Mouse (Mus musculus) heart, postnatal 0 days (tissue): ENCODE results near the gene Dcakd. TPM values are rescaled to one million over a fixed set of nuclear protein-coding genes. Genes with fewer than 3 reads are reported as not detected.

Source experiments
- ATAC-seq: fragments of 200-750 bp; cut with Nextera tagmentation; 2 replicates; pipeline ENCODE4 v1.8.0; 2017; ENCODE audit warnings: low read depth, moderate number of reproducible peaks, moderate library complexity; ENCODE audit not compliant: insufficient read depth
- DNase-seq: peaks from one replicate; pipeline ENCODE4 v3.0.0-alpha.2; 2016; ENCODE audit warnings: low spot score
- H3K27ac ChIP-seq: fragments of 300-500 bp; sonication (generic); 2 replicates; pipeline ENCODE4 v1.5.1; 2014; ENCODE audit warnings: low read depth, mild to moderate bottlenecking
- H3K27me3 ChIP-seq: fragments of 300-500 bp; sonication (generic); 2 replicates; pipeline ENCODE4 v1.6.1; 2014; ENCODE audit warnings: low read length, mixed read lengths; ENCODE audit not compliant: control insufficient read depth, insufficient read depth
- H3K36me3 ChIP-seq: fragments of 300-500 bp; sonication (generic); replicated peaks from 2 replicates; pipeline ENCODE4 v1.6.1; 2014; ENCODE audit warnings: low read length, mixed read lengths; ENCODE audit not compliant: control insufficient read depth, insufficient read depth
- H3K4me1 ChIP-seq: fragments of 300-500 bp; sonication (generic); 2 replicates; pipeline ENCODE4 v1.6.1; 2014; ENCODE audit warnings: antibody characterized with exemption; ENCODE audit not compliant: control insufficient read depth, insufficient read depth
- H3K4me2 ChIP-seq: fragments of 300-500 bp; sonication (generic); 2 replicates; pipeline ENCODE4 v1.6.1; 2014; ENCODE audit warnings: low read depth, mild to moderate bottlenecking, low read length, moderate library complexity
- H3K4me3 ChIP-seq: fragments of 300-500 bp; sonication (generic); 2 replicates; pipeline ENCODE4 v1.5.1; 2014; ENCODE audit warnings: low read depth, low read length
- H3K9ac ChIP-seq: fragments of 300-500 bp; sonication (generic); replicated peaks from 2 replicates; pipeline ENCODE4 v1.6.1; 2014; ENCODE audit warnings: low read depth, low read length, mixed read lengths
- H3K9me3 ChIP-seq: fragments of 300-500 bp; sonication (generic); replicated peaks from 2 replicates; pipeline ENCODE4 v1.6.1; 2016; ENCODE audit warnings: low read length; ENCODE audit not compliant: control insufficient read depth
- CTCF ChIP-seq: IDR thresholded peaks from 2 replicates; pipeline ENCODE4 v1.5.1; 2016; ENCODE audit warnings: antibody characterized with exemption, control low read depth, low read depth
- EP300 ChIP-seq: IDR thresholded peaks from 2 replicates; pipeline ENCODE4 v1.6.1; 2016; ENCODE audit warnings: antibody characterized with exemption, low read depth
- WGBS: fragments of 180-500 bp; shearing (Covaris S2); extraction: QIAGEN DNeasy Blood & Tissue Kit; methylation state at CpG from one replicate; pipeline ENCODE4 v1.1.7; 2014; 5-methylcytosine and 5-hydroxymethylcytosine counted together
- polyA plus RNA-seq: library from polyadenylated mRNA; unstranded; fragments of >200 nt; fragmentation: Nextera tagmentation; extraction: Ambion mirVana; gene quantifications from 2 replicates; pipeline ENCODE4 v1.2.1, GENCODE M21; 2015
- total RNA-seq: library from RNA; depleted of rRNA; stranded (reverse); fragments of >200 nt; gene quantifications from 2 replicates; pipeline ENCODE4 v1.2.3, GENCODE M21; 2014; ENCODE audit warnings: low replicate concordance

The Dcakd gene
- total and polyA plus RNA-seq, 2 experiments from 2014 or later, result 45.2 to 64.0 TPM

- Histone ChIP-seq H3K36me3 (0 out of 2 replicates have a peak, but pooled peaks cover 13% of the 10 kb centered on the region), H3K27ac (no peak overlapping the region), H3K4me3 (no peak overlapping the region), H3K27me3 (no peaks in the 10 kb centered on the region), H3K4me2 (no peak overlapping the region), H3K9me3 (no peaks in the 10 kb centered on the region), H3K9ac (no peak overlapping the region), H3K4me1 (peaks cover 8% of the 10 kb centered on the region)
- DNase-seq (no peak), ATAC-seq (no peak)
- TF ChIP-seq CTCF (no peak), EP300 (no peak)
- 74% methylated on average over 3 of the region's 3 CpGs for WGBS
Measured at GRCm38 (mm10) chr11:103033030-103033429, 4.9 kb upstream of the Dcakd start.

- Histone ChIP-seq H3K9me3 (no peaks in the 10 kb centered on the region), H3K9ac (peak overlapping the region; percentile 78), H3K27me3 (no peaks in the 10 kb centered on the region), H3K27ac (peak overlapping the region; percentile 89), H3K4me3 (peak overlapping the region; percentile 88), H3K4me1 (peaks cover 20% of the 10 kb centered on the region), H3K4me2 (peak overlapping the region; percentile 88), H3K36me3 (peaks cover 12% of the 10 kb centered on the region)
- no peak for TF ChIP-seq CTCF
- TF ChIP-seq EP300, result no peak
- ATAC-seq (no peak; the same call in 1 of the 2 replicates), DNase-seq (no peak)
- WGBS, result 13% methylated on average over 8 of the region's 8 CpGs
Measured at GRCm38 (mm10) chr11:103027570-103028175, 460 bp downstream of the Dcakd start.

- H3K9ac ChIP-seq, result no peak overlapping the region
- peaks cover 20% of the 10 kb centered on the region for H3K4me1 ChIP-seq
- WGBS, result 66% methylated on average over 3 of the region's 3 CpGs
- TF ChIP-seq EP300 (no peak), CTCF (no peak)
- no peaks in the 10 kb centered on the region for H3K27me3 ChIP-seq
- DNase-seq, result no peak
- H3K9me3 ChIP-seq, result no peaks in the 10 kb centered on the region
- no peak overlapping the region for H3K4me3 ChIP-seq
- H3K27ac ChIP-seq, result peak overlapping the region; percentile 89; the same call in 1 of the 2 replicates
- H3K4me2 ChIP-seq, result no peak overlapping the region
- ATAC-seq, result no peak
- H3K36me3 ChIP-seq, result peaks cover 12% of the 10 kb centered on the region
Measured at GRCm38 (mm10) chr11:103026901-103027300, 1.2 kb downstream of the Dcakd start.

GRCm38 (mm10) chr11:103023974-103024373 lies 4.2 kb downstream of the Dcakd start:
- WGBS, result 92% methylated on average over 3 of the region's 3 CpGs
- ATAC-seq, result no peak
- TF ChIP-seq CTCF (no peak), EP300 (no peak)
- Histone ChIP-seq H3K9ac (no peak overlapping the region), H3K4me3 (no peak overlapping the region), H3K4me1 (peaks cover 14% of the 10 kb centered on the region), H3K9me3 (no peaks in the 10 kb centered on the region), H3K27ac (no peak overlapping the region), H3K36me3 (peaks cover 12% of the 10 kb centered on the region), H3K27me3 (no peaks in the 10 kb centered on the region), H3K4me2 (no peak overlapping the region)
- DNase-seq, result no peak

- DNase-seq, result peak; percentile 16
- no peak overlapping the region for H3K9ac ChIP-seq
- 56% methylated on average over 3 of the region's 3 CpGs for WGBS
Measured at GRCm38 (mm10) chr11:103020713-103021335, 7.3 kb downstream of the Dcakd start.

More at GRCm38 (mm10) chr11:103020713-103021335, 7.3 kb downstream of the Dcakd start:
- Histone ChIP-seq H3K9me3 (no peaks in the 10 kb centered on the region), H3K4me2 (no peak overlapping the region), H3K27ac (no peak overlapping the region), H3K4me3 (no peak overlapping the region), H3K27me3 (no peaks in the 10 kb centered on the region), H3K4me1 (0 out of 2 replicates have a peak, but pooled peaks cover 6% of the 10 kb centered on the region), H3K36me3 (peaks cover 7% of the 10 kb centered on the region)
- ATAC-seq, result no peak
- TF ChIP-seq EP300 (no peak), CTCF (no peak; the same call in 1 of the 2 replicates)
